Mouse (Mus musculus) kidney, adult 2 months (tissue): Measurements from ENCODE around the gene Anp32e. TPM values are rescaled to one million over a fixed set of nuclear protein-coding genes. Genes with fewer than 3 reads are reported as not detected.

ENCODE experiments used
- DNase-seq: peaks from one replicate; pipeline ENCODE4 v3.0.0; 2021
- H3K27ac ChIP-seq: fragments of 200-500 bp; 2 replicates; pipeline ENCODE4 v1.5.1; 2012; ENCODE audit warnings: low read depth, low read length, control low read depth, inconsistent platforms; ENCODE audit not compliant: insufficient read depth
- H3K27me3 ChIP-seq: fragments of 200-500 bp; replicated peaks from 2 replicates; pipeline ENCODE4 v1.6.1; 2012; ENCODE audit warnings: mild to moderate bottlenecking, moderate library complexity, low read length, inconsistent platforms; ENCODE audit not compliant: control insufficient read depth, insufficient read depth
- H3K36me3 ChIP-seq: fragments of 200-500 bp; 2 replicates; pipeline ENCODE4 v1.6.1; 2012; ENCODE audit warnings: mild to moderate bottlenecking, moderate library complexity, low read length, inconsistent platforms; ENCODE audit not compliant: control insufficient read depth, insufficient read depth
- H3K4me1 ChIP-seq: fragments of 200-500 bp; 2 replicates; pipeline ENCODE4 v1.6.1; 2011; ENCODE audit warnings: low read length; ENCODE audit not compliant: control insufficient read depth, insufficient read depth
- H3K4me3 ChIP-seq: fragments of 200-500 bp; 2 replicates; pipeline ENCODE4 v1.5.1; 2011; ENCODE audit warnings: mild to moderate bottlenecking, low read depth, low read length, control low read depth; ENCODE audit not compliant: insufficient read depth
- CTCF ChIP-seq: fragments of 200-500 bp; conservative IDR thresholded peaks from 2 replicates; pipeline ENCODE4 v1.5.1; 2011; ENCODE audit warnings: low read depth, mild to moderate bottlenecking, control low read depth, low read length, moderate library complexity, mixed read lengths; ENCODE audit not compliant: insufficient read depth, insufficient read length
- POLR2A ChIP-seq: fragments of 200-500 bp; IDR thresholded peaks from one replicate; pipeline ENCODE4 v1.6.1; 2011; ENCODE audit warnings: low read depth, low read length, control low read depth
- WGBS: fragments of 180-500 bp; shearing (Covaris S2); methylation state at CpG from one replicate; pipeline ENCODE4 v1.1.7; 2018; 5-methylcytosine and 5-hydroxymethylcytosine counted together
- polyA plus RNA-seq: library from polyadenylated mRNA; depleted of rRNA; stranded (reverse); fragments of >200 nt; gene quantifications from 2 replicates; pipeline ENCODE4 v1.2.3, GENCODE M21; 2012; rRNA removed

Anp32e gene
- polyA plus RNA-seq = 13.0 and 18.5 TPM in 2 replicates

DNA sequence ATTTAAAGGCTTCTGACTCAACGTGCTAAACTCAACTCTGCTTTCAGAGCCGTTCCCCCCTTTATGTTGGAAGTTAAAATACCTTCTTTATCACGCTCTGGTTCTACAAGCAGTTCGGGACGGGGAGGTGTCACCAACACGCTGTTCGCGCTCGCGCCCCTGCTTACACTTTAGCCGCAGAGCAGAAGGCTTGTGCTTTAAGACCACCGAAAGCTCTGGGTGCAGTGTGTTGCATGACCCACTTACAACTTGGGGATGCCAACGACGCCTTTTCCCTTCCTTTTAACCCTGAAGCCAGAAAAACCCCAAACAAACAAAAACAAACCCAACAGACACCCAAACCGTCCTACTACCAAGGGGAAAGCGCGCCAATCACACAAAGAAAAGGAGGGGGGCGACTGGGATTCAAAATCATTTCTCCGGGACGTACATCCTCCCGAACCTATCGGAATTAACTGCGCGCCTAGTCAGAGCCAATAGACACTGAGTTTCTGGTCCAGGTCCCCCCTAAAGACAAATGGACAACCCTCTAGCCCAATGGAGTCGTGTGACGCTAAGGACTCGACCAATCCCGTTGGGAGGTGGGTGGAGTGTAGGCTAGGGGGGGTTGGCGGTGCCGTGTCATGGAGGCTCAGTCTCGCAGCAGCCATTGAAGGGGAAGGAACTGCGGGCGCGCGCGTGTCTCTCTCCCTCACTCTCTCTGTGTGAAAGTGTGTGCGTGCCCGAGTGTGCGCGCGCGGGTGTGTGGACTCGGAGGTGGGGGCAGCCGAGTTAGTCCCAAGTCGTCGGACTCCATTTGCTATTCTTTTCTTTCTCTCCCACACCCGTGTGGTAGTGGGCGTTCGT is at the start of gene Anp32e:
Anp32e (plus strand) TSS at position 589 of the 846 bp plus-strand sequence.
- no peak for TF ChIP-seq CTCF
- peak; percentile 86 for TF ChIP-seq POLR2A
- Histone ChIP-seq H3K27ac (peak within 1 kb of the TSS; percentile 66), H3K4me3 (peak within 1 kb of the TSS; percentile 77), H3K4me1 (peaks cover 10% of the 10 kb centered on the region), H3K27me3 (no peaks in the 10 kb centered on the region), H3K36me3 (no peaks in the 10 kb centered on the region)
- DNase-seq = peak; percentile 99
- under 1% methylated on average over 49 of the region's 49 CpGs for WGBS

DNA sequence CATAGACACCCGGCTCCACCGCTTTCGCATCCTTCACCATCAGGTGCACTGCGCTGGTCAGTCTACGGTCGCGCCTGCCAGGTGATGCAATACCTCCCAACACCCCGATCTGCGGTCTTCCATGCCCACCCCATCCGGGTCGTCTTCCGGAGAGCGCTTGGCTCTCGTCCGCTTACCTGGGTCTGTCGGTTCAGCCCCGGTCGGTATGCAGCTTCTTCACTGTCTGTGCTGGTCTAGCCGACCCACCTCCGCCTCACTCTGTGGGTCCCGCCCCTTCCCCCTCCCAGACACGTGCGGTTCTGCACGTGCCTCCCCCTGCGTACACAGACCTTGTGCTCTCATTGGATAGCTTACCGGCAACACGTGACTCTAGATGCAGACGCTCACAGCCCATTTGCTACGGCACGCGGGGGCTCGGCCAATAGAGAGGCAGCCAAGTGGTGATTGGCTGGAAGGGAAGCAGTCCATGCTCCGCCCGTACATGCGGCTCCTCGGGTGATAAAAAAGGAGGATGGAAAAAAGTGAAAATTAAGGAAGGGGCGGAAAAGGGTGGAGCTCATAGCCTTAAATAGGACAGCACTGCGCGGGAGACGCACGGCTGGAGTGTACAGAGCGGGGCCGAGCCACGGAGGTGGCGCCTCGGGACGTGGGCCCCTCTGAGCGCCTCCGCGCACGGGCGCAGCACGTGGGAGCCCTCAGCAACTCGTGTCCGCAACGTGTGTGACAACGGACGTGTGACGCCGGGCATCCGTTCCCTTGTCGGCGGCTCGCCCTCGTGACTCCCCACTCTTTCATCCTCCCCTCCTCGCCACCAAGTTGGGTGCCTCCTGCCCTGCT is 46.8 kb upstream of the Anp32e start, which contains the start of gene Ciart:
Ciart (minus strand) TSS at position 273 of the 837 bp plus-strand sequence.
- H3K27ac ChIP-seq = peak within 1 kb of the TSS; percentile 71
- peak within 1 kb of the TSS; percentile 73 for H3K4me3 ChIP-seq
- no peaks in the 10 kb centered on the region for H3K36me3 ChIP-seq
- H3K27me3 ChIP-seq = no peaks in the 10 kb centered on the region
- WGBS = under 1% methylated on average over 66 of the region's 66 CpGs
- DNase-seq = peak; percentile 99
- peaks cover 10% of the 10 kb centered on the region; the same call in 1 of the 2 replicates for H3K4me1 ChIP-seq
- TF ChIP-seq POLR2A (peak; percentile 92), CTCF (no peak)

DNA sequence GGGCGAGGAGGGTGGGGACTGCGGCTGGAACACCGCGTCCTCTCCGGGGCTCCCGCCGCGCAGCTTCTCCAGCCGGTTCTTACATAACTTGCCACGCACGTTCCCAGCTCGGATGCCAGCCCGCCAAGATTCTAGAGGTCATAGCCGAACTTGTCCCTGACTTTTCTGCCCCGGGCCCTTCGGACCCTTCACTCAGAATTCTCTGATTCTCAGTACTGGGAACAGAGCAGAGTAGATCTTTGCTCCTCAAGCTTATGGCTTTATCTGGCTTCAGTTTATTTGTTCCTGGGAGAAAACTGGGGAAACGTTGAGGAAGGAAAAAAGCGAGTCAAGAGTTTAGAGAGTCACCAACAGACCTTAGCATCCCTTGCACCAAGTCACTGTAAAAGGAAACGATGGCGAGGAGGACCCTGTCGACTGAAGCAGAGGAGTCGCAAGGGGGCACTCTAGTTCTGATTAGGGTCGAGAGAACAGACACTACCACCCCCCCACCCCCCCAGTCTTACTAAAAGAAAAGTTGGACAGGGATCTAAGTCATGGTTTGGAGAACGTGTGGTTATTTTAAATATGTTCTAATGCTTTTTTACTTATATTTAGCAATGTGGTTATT is 46.1 kb upstream of the Anp32e start:
- DNase-seq = peak; percentile 86

DNA sequence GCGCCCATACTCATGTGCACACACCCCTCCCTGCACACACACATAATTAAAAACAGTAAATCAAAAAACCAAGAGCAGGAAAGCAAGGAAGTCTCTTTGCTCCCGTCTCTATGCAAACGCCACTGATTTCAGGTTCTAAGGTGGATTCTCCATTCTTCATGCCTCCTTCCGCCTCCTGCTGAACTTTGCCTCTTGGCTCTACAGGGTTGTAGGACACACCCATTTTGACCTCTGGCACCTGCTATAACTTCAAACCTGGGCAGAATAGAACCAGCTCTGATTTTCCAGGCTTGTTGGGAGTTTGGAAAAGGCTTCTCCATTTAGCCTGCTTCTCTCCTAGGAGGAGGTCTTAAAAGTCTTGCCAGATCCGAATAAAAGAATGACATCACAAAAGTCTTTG is 44.6 kb upstream of the Anp32e start:
- WGBS = 61% methylated on average over 5 of the region's 5 CpGs
- H3K36me3 ChIP-seq = no peaks in the 10 kb centered on the region
- peaks cover 14% of the 10 kb centered on the region; the same call in 1 of the 2 replicates for H3K4me1 ChIP-seq
- H3K27me3 ChIP-seq = no peaks in the 10 kb centered on the region
- peak; percentile 83 for DNase-seq
- no peak for TF ChIP-seq CTCF
- TF ChIP-seq POLR2A = no peak
- no peak overlapping the region for H3K4me3 ChIP-seq
- H3K27ac ChIP-seq = peak overlapping the region; percentile 2; the same call in 1 of the 2 replicates

More for the DNA sequence above, 46.1 kb upstream of the Anp32e start:
- Histone ChIP-seq H3K4me3 (peak overlapping the region; percentile 45), H3K27ac (peak overlapping the region; percentile 47), H3K36me3 (no peaks in the 10 kb centered on the region), H3K4me1 (peaks cover 13% of the 10 kb centered on the region; the same call in 1 of the 2 replicates), H3K27me3 (no peaks in the 10 kb centered on the region)
- TF ChIP-seq POLR2A (no peak), CTCF (peak; percentile 64)
- 1% methylated on average over 24 of the region's 24 CpGs for WGBS

DNA sequence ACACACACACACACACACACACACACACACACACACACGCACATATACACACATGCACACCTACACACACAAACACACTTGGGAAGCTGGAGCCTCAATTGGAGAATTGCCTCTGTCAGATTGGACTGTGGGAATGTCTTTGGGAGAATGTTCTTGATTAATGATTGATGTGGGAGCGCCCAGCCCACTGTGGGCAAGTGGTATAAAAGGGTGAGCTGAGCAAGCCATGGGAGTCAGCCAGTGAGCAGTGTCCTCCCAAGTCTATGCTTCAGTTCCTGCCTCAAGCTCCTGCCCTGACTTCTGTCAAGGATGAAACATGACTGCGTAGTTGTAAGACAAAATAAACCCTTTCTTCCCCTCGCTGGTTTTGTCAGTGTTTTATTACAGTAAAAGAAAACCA is 41.5 kb upstream of the Anp32e start:
- H3K27me3 ChIP-seq = no peaks in the 10 kb centered on the region
- H3K4me3 ChIP-seq = no peak overlapping the region
- TF ChIP-seq POLR2A = peak; percentile 74
- TF ChIP-seq CTCF = no peak
- peaks cover 12% of the 10 kb centered on the region; the same call in 1 of the 2 replicates for H3K4me1 ChIP-seq
- peak overlapping the region; percentile 61; the same call in 1 of the 2 replicates for H3K27ac ChIP-seq
- 51% methylated on average over 4 of the region's 4 CpGs for WGBS
- H3K36me3 ChIP-seq = no peaks in the 10 kb centered on the region
- peak; percentile 83 for DNase-seq

DNA sequence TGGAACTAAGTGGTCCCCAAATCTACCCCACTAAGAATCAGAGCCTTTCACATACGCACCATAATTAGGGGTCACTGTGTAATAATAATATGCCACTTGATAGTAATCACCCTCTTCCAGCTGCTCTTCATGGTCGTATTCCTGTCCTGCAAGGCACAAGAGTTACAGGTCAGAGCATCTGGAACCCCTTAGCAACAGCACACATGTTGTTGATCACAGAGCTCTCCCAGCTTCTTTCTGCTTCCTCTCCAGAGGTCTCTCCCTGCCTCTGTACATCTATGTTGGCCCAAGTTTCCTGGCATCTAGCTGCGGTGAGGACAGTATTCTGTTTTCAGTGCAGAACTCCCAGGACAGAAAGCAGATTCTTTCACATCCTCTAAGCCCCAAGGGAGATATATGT is 39.4 kb upstream of the Anp32e start:
- no peak for TF ChIP-seq POLR2A
- 77% methylated on average over 3 of the region's 3 CpGs for WGBS
- H3K4me1 ChIP-seq = peaks cover 7% of the 10 kb centered on the region; the same call in 1 of the 2 replicates
- H3K4me3 ChIP-seq = no peak overlapping the region
- H3K27ac ChIP-seq = no peak overlapping the region
- no peaks in the 10 kb centered on the region for H3K27me3 ChIP-seq
- H3K36me3 ChIP-seq = no peaks in the 10 kb centered on the region
- DNase-seq = no peak
